Mouse (Mus musculus) cerebellum, postnatal 4 days (tissue): ENCODE results near the gene Ppil6.

Source experiments
- DNase-seq, 2 experiments: peaks; one replicate each; pipeline ENCODE4 v3.0.0; 2022; ENCODE audit warnings: low spot score in 2 of 2, mixed read lengths in 1 of 2

The Ppil6 gene

GRCm38 (mm10) chr10:41489708-41490517 lies at the start of gene Ppil6, which contains the start of gene Smpd2:
Ppil6 (plus strand) TSS chr10:41490439.
Smpd2 (minus strand) TSS chr10:41490369.
- DNase-seq, result peak; percentile 85 to 92

GRCm38 (mm10) chr10:41448216-41448615 lies 42.0 kb upstream of the Ppil6 start:
- DNase-seq, result no peak

GRCm38 (mm10) chr10:41449684-41450083 lies 40.6 kb upstream of the Ppil6 start:
- DNase-seq, result peak in 1 of 2 experiments; percentile 22

- peak; percentile 88 to 93 for DNase-seq
Observed at GRCm38 (mm10) chr10:41450137-41450670, 40.0 kb upstream of the Ppil6 start, which contains the start of gene Zbtb24. Zbtb24 (plus strand) TSS chr10:41450383.

GRCm38 (mm10) chr10:41450780-41451522 lies 39.3 kb upstream of the Ppil6 start:
- DNase-seq, result no peak

GRCm38 (mm10) chr10:41451656-41452055 lies 38.6 kb upstream of the Ppil6 start:
- no peak for DNase-seq

GRCm38 (mm10) chr10:41452791-41453190 lies 37.4 kb upstream of the Ppil6 start:
- no peak for DNase-seq

GRCm38 (mm10) chr10:41459990-41460389 lies 30.2 kb upstream of the Ppil6 start:
- DNase-seq, result no peak

- no peak for DNase-seq
Observed at GRCm38 (mm10) chr10:41460501-41460900, 29.7 kb upstream of the Ppil6 start.

- no peak for DNase-seq
Observed at GRCm38 (mm10) chr10:41461057-41461722, 29.0 kb upstream of the Ppil6 start.

GRCm38 (mm10) chr10:41464401-41464955 lies 25.8 kb upstream of the Ppil6 start:
- DNase-seq, result no peak

- DNase-seq, result no peak
Observed at GRCm38 (mm10) chr10:41467325-41467724, 22.9 kb upstream of the Ppil6 start.

GRCm38 (mm10) chr10:41470693-41471092 lies 19.5 kb upstream of the Ppil6 start:
- no peak for DNase-seq

GRCm38 (mm10) chr10:41472534-41472933 lies 17.7 kb upstream of the Ppil6 start:
- no peak for DNase-seq

- no peak for DNase-seq
Observed at GRCm38 (mm10) chr10:41472962-41473481, 17.2 kb upstream of the Ppil6 start.

GRCm38 (mm10) chr10:41473782-41474468 lies 16.3 kb upstream of the Ppil6 start:
- no peak for DNase-seq

- DNase-seq, result no peak
Observed at GRCm38 (mm10) chr10:41474981-41475391, 15.3 kb upstream of the Ppil6 start.

GRCm38 (mm10) chr10:41476171-41477017 lies 13.8 kb upstream of the Ppil6 start, which contains the start of gene Mical1:
Mical1 (plus strand) TSS chr10:41476314.
- no peak for DNase-seq

GRCm38 (mm10) chr10:41477018-41477277 lies 13.3 kb upstream of the Ppil6 start:
- DNase-seq, result no peak
